Mouse (Mus musculus): ENCODE results near the gene Zfp428. TPM values are rescaled to one million over a fixed set of nuclear protein-coding genes. Genes with fewer than 3 reads are reported as not detected.

The Zfp428 gene
- total and polyA plus RNA-seq, 2 experiments from 2014 or later: 138 to 219 TPM

GRCm38 (mm10) chr7:24462388-24463319 is 44.2 kb upstream of the Zfp428 start, which contains the start of gene Plaur:
Gene Plaur (plus strand): TSS chr7:24462484.
- DNase-seq (ENCODE audit: low spot score) (no peak), ATAC-seq (peak; percentile 54; the same call in 1 of the 2 replicates)
- H3K4me1 ChIP-seq (ENCODE audit: insufficient read depth, low read length): peaks cover 3% of the 10 kb centered on the region; the same call in 1 of the 2 replicates
- 9% methylated on average over 27 of the region's 27 CpGs for WGBS
- H3K4me2 ChIP-seq (ENCODE audit: low read depth, low read length): peak within 1 kb of the TSS; percentile 43
- no peaks in the 10 kb centered on the region for H3K36me3 ChIP-seq (ENCODE audit: insufficient read depth, low read length)
- no peak within 1 kb of the TSS for H3K9ac ChIP-seq (replicated peaks; ENCODE audit: low read length)
- TF ChIP-seq CTCF (IDR thresholded peaks at IDR 0.05; ENCODE audit: low read depth): no peak
- H3K27me3 ChIP-seq (ENCODE audit: insufficient read depth, low read length): no peaks in the 10 kb centered on the region
- no peaks in the 10 kb centered on the region for H3K9me3 ChIP-seq (ENCODE audit: low read length)
- peak within 1 kb of the TSS; percentile 5; the same call in 1 of the 2 replicates for H3K4me3 ChIP-seq (ENCODE audit: low read length)
- no peak within 1 kb of the TSS for H3K27ac ChIP-seq

- ATAC-seq (no peak), DNase-seq (ENCODE audit: low spot score) (no peak)
- H3K9ac ChIP-seq (replicated peaks; ENCODE audit: low read length): no peak overlapping the region
- H3K4me2 ChIP-seq (ENCODE audit: low read depth, low read length): no peak overlapping the region
- TF ChIP-seq CTCF (IDR thresholded peaks at IDR 0.05; ENCODE audit: low read depth): no peak
- no peaks in the 10 kb centered on the region for H3K9me3 ChIP-seq (ENCODE audit: low read length)
- H3K4me1 ChIP-seq (ENCODE audit: insufficient read depth, low read length): peaks cover 3% of the 10 kb centered on the region; the same call in 1 of the 2 replicates
- H3K27ac ChIP-seq: no peak overlapping the region
- no peak overlapping the region for H3K4me3 ChIP-seq (ENCODE audit: low read length)
- H3K27me3 ChIP-seq (ENCODE audit: insufficient read depth, low read length): no peaks in the 10 kb centered on the region
- H3K36me3 ChIP-seq (ENCODE audit: insufficient read depth, low read length): no peaks in the 10 kb centered on the region
- 92% methylated on average over 6 of the region's 6 CpGs for WGBS
Observed at GRCm38 (mm10) chr7:24466835-24467234, 40.0 kb upstream of the Zfp428 start.

- no peaks in the 10 kb centered on the region for H3K36me3 ChIP-seq (ENCODE audit: insufficient read depth, low read length)
- no peak overlapping the region for H3K9ac ChIP-seq (replicated peaks; ENCODE audit: low read length)
- no peaks in the 10 kb centered on the region for H3K4me1 ChIP-seq (ENCODE audit: insufficient read depth, low read length)
- ATAC-seq: no peak
- H3K27ac ChIP-seq: no peak overlapping the region
- no peak for TF ChIP-seq CTCF (IDR thresholded peaks at IDR 0.05; ENCODE audit: low read depth)
- no peak overlapping the region for H3K4me3 ChIP-seq (ENCODE audit: low read length)
- no peak for DNase-seq (ENCODE audit: low spot score)
- WGBS: 81% methylated on average over 5 of the region's 5 CpGs
- H3K4me2 ChIP-seq (ENCODE audit: low read depth, low read length): no peak overlapping the region
- no peaks in the 10 kb centered on the region for H3K9me3 ChIP-seq (ENCODE audit: low read length)
- no peaks in the 10 kb centered on the region for H3K27me3 ChIP-seq (ENCODE audit: insufficient read depth, low read length)
Observed at GRCm38 (mm10) chr7:24467886-24468285, 38.9 kb upstream of the Zfp428 start.

GRCm38 (mm10) chr7:24469126-24469525 is 37.7 kb upstream of the Zfp428 start:
- no peaks in the 10 kb centered on the region for H3K9me3 ChIP-seq (ENCODE audit: low read length)
- TF ChIP-seq CTCF (IDR thresholded peaks at IDR 0.05; ENCODE audit: low read depth): peak; percentile 58
- no peak overlapping the region for H3K4me2 ChIP-seq (ENCODE audit: low read depth, low read length)
- DNase-seq (ENCODE audit: low spot score): no peak
- no peak overlapping the region for H3K4me3 ChIP-seq (ENCODE audit: low read length)
- H3K27ac ChIP-seq: no peak overlapping the region
- ATAC-seq: no peak
- H3K36me3 ChIP-seq (ENCODE audit: insufficient read depth, low read length): no peaks in the 10 kb centered on the region
- no peaks in the 10 kb centered on the region for H3K27me3 ChIP-seq (ENCODE audit: insufficient read depth, low read length)
- H3K9ac ChIP-seq (replicated peaks; ENCODE audit: low read length): no peak overlapping the region
- H3K4me1 ChIP-seq (ENCODE audit: insufficient read depth, low read length): no peaks in the 10 kb centered on the region
- 87% methylated on average over 3 of the region's 3 CpGs for whole genome bisulfite sequencing

GRCm38 (mm10) chr7:24470356-24470755 is 36.5 kb upstream of the Zfp428 start:
- DNase-seq (ENCODE audit: low spot score) (no peak), ATAC-seq (no peak)
- no peak overlapping the region for H3K4me3 ChIP-seq (ENCODE audit: low read length)
- H3K4me1 ChIP-seq (ENCODE audit: insufficient read depth, low read length): no peaks in the 10 kb centered on the region
- no peak overlapping the region for H3K27ac ChIP-seq
- WGBS: 93% methylated on average over 7 of the region's 7 CpGs
- H3K27me3 ChIP-seq (ENCODE audit: insufficient read depth, low read length): no peaks in the 10 kb centered on the region
- H3K9me3 ChIP-seq (ENCODE audit: low read length): no peaks in the 10 kb centered on the region
- H3K4me2 ChIP-seq (ENCODE audit: low read depth, low read length): no peak overlapping the region
- no peaks in the 10 kb centered on the region for H3K36me3 ChIP-seq (ENCODE audit: insufficient read depth, low read length)
- TF ChIP-seq CTCF (IDR thresholded peaks at IDR 0.05; ENCODE audit: low read depth): no peak
- no peak overlapping the region for H3K9ac ChIP-seq (replicated peaks; ENCODE audit: low read length)

GRCm38 (mm10) chr7:24472442-24472841 is 34.4 kb upstream of the Zfp428 start:
- Histone ChIP-seq H3K36me3 (ENCODE audit: insufficient read depth, low read length) (no peaks in the 10 kb centered on the region), H3K27me3 (ENCODE audit: insufficient read depth, low read length) (no peaks in the 10 kb centered on the region), H3K9ac (replicated peaks; ENCODE audit: low read length) (no peak overlapping the region), H3K27ac (no peak overlapping the region), H3K4me3 (ENCODE audit: low read length) (no peak overlapping the region), H3K9me3 (ENCODE audit: low read length) (no peaks in the 10 kb centered on the region), H3K4me2 (ENCODE audit: low read depth, low read length) (no peak overlapping the region), H3K4me1 (ENCODE audit: insufficient read depth, low read length) (no peaks in the 10 kb centered on the region)
- peak; percentile 60 for DNase-seq (ENCODE audit: low spot score)
- ATAC-seq: no peak
- TF ChIP-seq CTCF (IDR thresholded peaks at IDR 0.05; ENCODE audit: low read depth): no peak
- 63% methylated on average over 6 of the region's 6 CpGs for WGBS

- peak; percentile 71 for TF ChIP-seq CTCF (IDR thresholded peaks at IDR 0.05; ENCODE audit: low read depth)
- WGBS: 77% methylated on average over 7 of the region's 7 CpGs
Observed at GRCm38 (mm10) chr7:24472937-24473336, 33.9 kb upstream of the Zfp428 start.

More at GRCm38 (mm10) chr7:24472937-24473336, 33.9 kb upstream of the Zfp428 start:
- Histone ChIP-seq H3K9me3 (ENCODE audit: low read length) (no peaks in the 10 kb centered on the region), H3K36me3 (ENCODE audit: insufficient read depth, low read length) (no peaks in the 10 kb centered on the region), H3K4me1 (ENCODE audit: insufficient read depth, low read length) (no peaks in the 10 kb centered on the region), H3K4me3 (ENCODE audit: low read length) (no peak overlapping the region), H3K4me2 (ENCODE audit: low read depth, low read length) (no peak overlapping the region), H3K9ac (replicated peaks; ENCODE audit: low read length) (no peak overlapping the region), H3K27me3 (ENCODE audit: insufficient read depth, low read length) (no peaks in the 10 kb centered on the region), H3K27ac (no peak overlapping the region)
- peak; percentile 25 for DNase-seq (ENCODE audit: low spot score)
- ATAC-seq: no peak

Data from hindbrain, postnatal 0 days (tissue).